Mouse (Mus musculus) thymus, adult 2 months (tissue): ENCODE results near the gene Nav3. TPM values are rescaled to one million over a fixed set of nuclear protein-coding genes. Genes with fewer than 3 reads are reported as not detected.

Source experiments
- DNase-seq: peaks from one replicate; pipeline ENCODE4 v3.0.0; 2021
- H3K27ac ChIP-seq: fragments of 200-500 bp; 2 replicates; pipeline ENCODE4 v1.5.1; 2012; ENCODE audit warnings: low read length, control low read depth; ENCODE audit not compliant: control insufficient read depth, insufficient read depth
- H3K27me3 ChIP-seq: fragments of 200-500 bp; 2 replicates; pipeline ENCODE4 v1.6.1; 2012; ENCODE audit warnings: mild to moderate bottlenecking, low read length, moderate library complexity, mixed read lengths; ENCODE audit not compliant: control insufficient read depth, insufficient read depth
- H3K36me3 ChIP-seq: fragments of 200-500 bp; 2 replicates; pipeline ENCODE4 v1.6.1; 2012; ENCODE audit warnings: mild to moderate bottlenecking, low read length, moderate library complexity; ENCODE audit not compliant: control insufficient read depth, insufficient read depth
- H3K4me1 ChIP-seq: fragments of 200-500 bp; replicated peaks from 2 replicates; pipeline ENCODE4 v1.6.1; 2012; ENCODE audit warnings: low read length; ENCODE audit not compliant: control insufficient read depth, insufficient read depth
- H3K4me3 ChIP-seq: fragments of 200-500 bp; 2 replicates; pipeline ENCODE4 v1.5.1; 2012; ENCODE audit warnings: mild to moderate bottlenecking, low read length, control low read depth, moderate library complexity; ENCODE audit not compliant: control insufficient read depth, insufficient read depth
- CTCF ChIP-seq: fragments of 200-500 bp; IDR thresholded peaks from 2 replicates; pipeline ENCODE4 v1.5.1; 2012; ENCODE audit warnings: mild to moderate bottlenecking, control low read depth, low read length, moderate library complexity, borderline replicate concordance; ENCODE audit not compliant: control insufficient read depth, poor library complexity, insufficient read depth; ENCODE audit errors: extremely low read depth
- POLR2A ChIP-seq: fragments of 200-500 bp; IDR thresholded peaks from 2 replicates; pipeline ENCODE4 v1.6.1; 2012; ENCODE audit warnings: mild to moderate bottlenecking, low read length, control low read depth, moderate library complexity; ENCODE audit not compliant: control insufficient read depth, poor library complexity, insufficient read depth; ENCODE audit errors: extremely low read depth
- WGBS: fragments of 180-500 bp; shearing (Covaris S2); methylation state at CpG from one replicate; pipeline ENCODE4 v1.1.7; 2018; 5-methylcytosine and 5-hydroxymethylcytosine counted together
- polyA plus RNA-seq: library from polyadenylated mRNA; depleted of rRNA; stranded (reverse); fragments of >200 nt; gene quantifications from 2 replicates; pipeline ENCODE4 v1.2.3, GENCODE M21; 2012

The Nav3 gene
- polyA plus RNA-seq, 1 experiment = 0.46 TPM

DNA sequence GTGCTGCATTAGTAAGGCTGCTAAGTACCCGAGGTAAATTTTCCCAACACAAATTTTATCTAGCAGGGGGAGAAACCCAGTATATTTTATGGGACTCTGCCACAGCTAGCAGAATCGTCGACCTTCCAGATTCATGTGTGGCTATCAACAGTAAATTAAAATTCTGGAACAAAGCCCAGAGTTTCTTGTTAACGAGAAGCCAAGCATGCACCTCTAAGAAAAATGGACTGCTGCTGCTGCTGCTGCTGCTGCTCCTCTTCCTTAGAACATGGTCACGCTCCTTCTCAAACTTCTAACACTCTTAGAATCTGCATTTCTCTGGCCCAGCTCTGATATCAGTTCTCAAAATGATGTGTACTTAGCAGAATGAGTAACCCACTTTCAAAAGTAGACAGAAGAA is 126.4 kb downstream of the Nav3 start:
- no peaks in the 10 kb centered on the region for H3K4me1 ChIP-seq
- no peak overlapping the region for H3K4me3 ChIP-seq
- H3K36me3 ChIP-seq = no peaks in the 10 kb centered on the region
- H3K27ac ChIP-seq = no peak overlapping the region
- H3K27me3 ChIP-seq = no peaks in the 10 kb centered on the region
- 71% methylated on average over 5 of the region's 5 CpGs for WGBS
- no peak for TF ChIP-seq POLR2A
- no peak for TF ChIP-seq CTCF
- no peak for DNase-seq

DNA sequence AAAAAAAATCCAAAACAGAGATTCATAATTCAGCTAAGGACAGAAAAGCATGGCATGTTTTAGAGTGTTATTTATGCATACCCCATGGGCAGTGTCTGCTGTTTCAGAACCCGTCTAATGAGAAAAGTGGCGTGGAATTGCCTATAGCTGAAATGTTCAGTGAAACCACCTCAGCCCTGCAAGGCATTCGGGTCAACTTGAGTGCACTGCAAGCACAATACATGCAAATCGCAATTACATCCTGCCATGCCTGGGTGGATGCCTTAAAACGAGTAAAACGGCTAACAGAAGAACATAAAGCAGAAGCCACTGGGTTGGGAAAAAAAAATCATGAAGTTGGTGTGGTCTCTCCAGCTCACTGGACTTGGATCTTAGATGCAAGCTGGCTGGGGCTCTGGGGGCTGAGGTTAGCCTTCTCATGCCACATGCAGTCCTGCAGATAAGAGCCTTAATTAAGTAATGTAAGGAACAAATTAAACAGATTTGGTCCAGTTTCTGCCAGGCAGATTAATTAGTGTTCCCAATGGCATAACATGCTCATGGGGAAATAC is 133.8 kb downstream of the Nav3 start:
- no peak overlapping the region for H3K27ac ChIP-seq
- no peak overlapping the region for H3K4me3 ChIP-seq
- WGBS = 88% methylated on average over 6 of the region's 6 CpGs
- no peak for DNase-seq
- H3K4me1 ChIP-seq = no peaks in the 10 kb centered on the region
- no peak for TF ChIP-seq CTCF
- H3K27me3 ChIP-seq = no peaks in the 10 kb centered on the region
- H3K36me3 ChIP-seq = no peaks in the 10 kb centered on the region

DNA sequence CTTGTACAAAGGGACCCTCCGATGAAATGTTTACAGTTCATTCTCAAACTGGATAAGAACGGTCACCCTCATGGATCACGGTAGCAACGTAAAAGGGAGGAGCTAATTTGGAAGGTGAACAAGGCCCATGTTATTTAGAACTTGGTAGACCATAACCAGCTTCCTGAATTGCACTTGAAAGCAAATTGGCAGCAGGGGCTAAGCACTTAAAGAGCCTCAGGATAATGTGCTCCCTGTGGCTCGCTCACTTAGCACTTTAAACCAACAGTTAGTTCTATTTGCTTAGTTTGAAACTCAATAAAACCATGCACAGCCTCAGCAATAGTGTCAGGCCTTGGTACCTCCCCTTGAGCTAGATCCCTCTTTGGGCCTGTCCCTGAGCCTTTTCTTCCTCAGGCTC is 138.7 kb downstream of the Nav3 start:
- Histone ChIP-seq H3K36me3 (no peaks in the 10 kb centered on the region), H3K4me1 (no peaks in the 10 kb centered on the region), H3K27me3 (no peaks in the 10 kb centered on the region), H3K27ac (no peak overlapping the region), H3K4me3 (no peak overlapping the region)
- no peak for DNase-seq
- TF ChIP-seq POLR2A (no peak), CTCF (no peak)
- WGBS = 91% methylated on average over 5 of the region's 5 CpGs

DNA sequence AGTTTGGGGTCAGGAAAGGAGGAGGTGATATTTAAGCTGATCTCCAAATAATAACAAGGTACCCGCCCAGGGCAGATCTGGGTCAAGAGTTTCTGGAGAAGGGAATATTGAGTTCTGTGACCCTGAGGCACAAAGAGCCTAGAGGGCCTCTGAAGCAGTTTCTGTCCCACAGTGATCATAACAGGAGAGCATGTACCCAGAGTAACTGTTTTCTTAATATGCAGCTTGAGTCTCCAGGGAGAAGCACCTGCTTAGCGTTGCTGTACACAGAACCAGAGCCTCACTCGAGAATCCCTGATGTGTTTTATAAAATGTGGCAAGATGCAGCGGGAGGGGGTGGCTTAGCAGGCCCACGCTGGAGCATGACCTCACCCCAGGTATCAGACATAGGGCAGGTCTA is 141.5 kb downstream of the Nav3 start:
- no peaks in the 10 kb centered on the region for H3K4me1 ChIP-seq
- WGBS = 85% methylated on average over 5 of the region's 5 CpGs
- H3K27me3 ChIP-seq = no peaks in the 10 kb centered on the region
- H3K27ac ChIP-seq = no peak overlapping the region
- DNase-seq = no peak
- no peaks in the 10 kb centered on the region for H3K36me3 ChIP-seq
- TF ChIP-seq CTCF (no peak), POLR2A (no peak)
- H3K4me3 ChIP-seq = no peak overlapping the region

DNA sequence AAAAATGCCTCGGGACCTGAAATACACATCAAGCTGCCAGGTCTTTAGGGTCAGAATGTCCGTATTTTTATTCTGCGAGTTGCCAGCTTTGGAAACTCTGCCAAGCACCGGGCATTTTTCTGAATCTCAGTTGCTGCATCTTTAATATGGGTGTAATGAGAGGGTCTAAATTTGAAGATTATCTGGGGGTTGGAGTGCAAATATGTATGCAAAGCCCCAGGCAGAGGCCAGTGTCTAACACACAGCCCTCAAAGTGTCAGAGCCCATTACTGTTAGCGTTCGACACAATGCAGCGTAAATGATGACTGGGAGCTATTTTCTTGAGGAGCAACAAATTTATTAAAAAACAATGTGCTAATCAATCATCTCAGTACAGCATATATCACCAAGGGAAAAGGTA is 142.0 kb downstream of the Nav3 start:
- Histone ChIP-seq H3K27me3 (no peaks in the 10 kb centered on the region), H3K4me1 (no peaks in the 10 kb centered on the region), H3K27ac (no peak overlapping the region), H3K36me3 (no peaks in the 10 kb centered on the region), H3K4me3 (no peak overlapping the region)
- TF ChIP-seq POLR2A = no peak
- TF ChIP-seq CTCF = no peak
- 96% methylated on average over 7 of the region's 7 CpGs for WGBS
- no peak for DNase-seq

DNA sequence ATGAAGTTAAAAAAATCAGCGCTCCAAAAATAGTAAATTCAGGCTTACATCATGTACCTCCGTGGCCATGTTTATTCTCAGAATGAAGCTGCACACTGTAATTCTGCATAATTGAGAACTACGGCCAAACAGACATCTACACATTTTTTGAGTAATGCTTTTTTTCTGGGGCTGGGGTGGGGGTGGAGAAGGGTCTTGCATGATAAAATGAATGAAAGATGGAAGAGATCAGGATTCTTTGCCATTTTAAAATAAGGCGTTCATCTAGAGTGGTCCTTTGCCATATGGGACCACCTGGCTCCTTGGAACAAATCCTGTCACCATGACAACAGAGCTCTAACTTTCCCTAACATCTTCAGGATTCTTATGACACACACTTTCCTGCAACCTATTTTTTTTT is 146.5 kb downstream of the Nav3 start:
- TF ChIP-seq POLR2A (no peak), CTCF (no peak)
- WGBS = 96% methylated on average over 4 of the region's 4 CpGs
- no peaks in the 10 kb centered on the region for H3K36me3 ChIP-seq
- H3K4me1 ChIP-seq = no peaks in the 10 kb centered on the region
- H3K4me3 ChIP-seq = no peak overlapping the region
- H3K27me3 ChIP-seq = no peaks in the 10 kb centered on the region
- DNase-seq = no peak
- no peak overlapping the region for H3K27ac ChIP-seq

DNA sequence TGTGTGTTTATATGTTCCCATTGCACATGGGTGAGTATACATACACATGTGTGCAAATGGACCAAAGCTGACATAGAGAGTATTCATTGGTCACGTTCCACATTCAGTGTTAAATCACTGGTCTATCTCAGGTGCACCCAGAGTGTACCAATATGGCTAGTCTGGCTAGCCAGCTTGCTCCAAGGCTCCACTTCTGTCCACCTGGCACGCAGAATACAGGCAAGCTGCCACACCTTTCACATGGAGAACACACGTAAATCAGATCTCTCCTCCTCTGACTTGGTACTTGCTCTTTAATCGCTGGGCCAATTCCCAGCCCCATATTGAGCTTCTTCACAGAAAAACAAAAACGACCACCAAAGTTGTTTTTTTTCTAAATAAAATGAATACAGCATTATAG is 150.4 kb downstream of the Nav3 start:
- Histone ChIP-seq H3K27me3 (no peaks in the 10 kb centered on the region), H3K27ac (no peak overlapping the region), H3K36me3 (no peaks in the 10 kb centered on the region), H3K4me3 (no peak overlapping the region), H3K4me1 (no peaks in the 10 kb centered on the region)
- DNase-seq = no peak
- TF ChIP-seq CTCF (no peak), POLR2A (no peak)
- WGBS = 89% methylated on average over 5 of the region's 5 CpGs
